22 mouse cellular contexts compared by ENCODE assay signal in genomic region chr16:17857157-17857556, GRCm38 (mm10). TPM values are rescaled to one million over a fixed set of nuclear protein-coding genes. Genes with fewer than 3 reads are reported as not detected.
"Had no signal": no experiment of that assay in that cellular context is flagged by ENCODE, and none has a peak within 500 bp of the region (broad histone marks: within the 10 kb centered on the region; RNA-seq: fewer than 3 reads in every experiment).

No protein-coding gene starts in this region.

- H3K27ac ChIP-seq: neural tube, embryonic 12.5 days; neural tube, embryonic 13.5 days; neural tube, embryonic 15.5 days; stomach, embryonic 15.5 days had no signal

- H3K9ac ChIP-seq: neural tube, embryonic 12.5 days; neural tube, embryonic 13.5 days; neural tube, embryonic 15.5 days; stomach, embryonic 15.5 days had no signal

- H3K27me3 ChIP-seq: neural tube, embryonic 12.5 days; neural tube, embryonic 13.5 days; neural tube, embryonic 15.5 days; stomach, embryonic 15.5 days had no signal

- H3K4me1 ChIP-seq: neural tube, embryonic 12.5 days; neural tube, embryonic 13.5 days; neural tube, embryonic 15.5 days; stomach, embryonic 15.5 days had no signal

- H3K4me2 ChIP-seq: neural tube, embryonic 12.5 days; neural tube, embryonic 13.5 days; neural tube, embryonic 15.5 days; stomach, embryonic 15.5 days had no signal

- H3K4me3 ChIP-seq: neural tube, embryonic 12.5 days; neural tube, embryonic 13.5 days; neural tube, embryonic 15.5 days; stomach, embryonic 15.5 days had no signal

- H3K9me3 ChIP-seq: neural tube, embryonic 12.5 days; neural tube, embryonic 13.5 days; neural tube, embryonic 15.5 days; stomach, embryonic 15.5 days had no signal

- DNase-seq: retina, postnatal 1 day; right cerebral cortex, adult 18-20 months; right cerebral cortex, postnatal 14 days; right cerebral cortex, postnatal 25 days; right cerebral cortex, postnatal 4 days; spleen, adult 18-20 months; thymus, adult 18-20 months; thymus, adult 2 months; thymus, postnatal 14 days; thymus, postnatal 25 days; thymus, postnatal 36 days; thymus, postnatal 4 days had no signal

RNA-seq across cellular contexts. Expression of gene B830017H08Rik, which starts 24.2 kb away (rescaled TPM):
- total RNA-seq: neutrophil, adult 5-6 weeks had no signal
- polyA plus RNA-seq: small intestine, adult 2 months; spleen, adult 2 months; stomach, embryonic 14.5 days; stomach, embryonic 15.5 days; thymus, adult 2 months; thymus, postnatal 0 days; urinary bladder, adult 2 months had no signal

RNA-seq across cellular contexts. Expression of gene Tssk1, which starts 36.9 kb away (rescaled TPM):
- total RNA-seq: neutrophil, adult 5-6 weeks had no signal
- polyA plus RNA-seq: neural tube, embryonic 15.5 days; spleen, adult 2 months; stomach, embryonic 15.5 days had no signal
